Mouse (Mus musculus) erythroblast, embryonic 14.5 days (primary cell): ENCODE measurements around the gene Arhgef5. TPM values are rescaled to one million over a fixed set of nuclear protein-coding genes. Genes with fewer than 3 reads are reported as not detected.
"Not testable (repeated sequence)": the region's sequence is repeated elsewhere in the genome, so short reads cannot be mapped to it uniquely, and the experiment has no call there.

Experiments used
- H3K27me3 ChIP-seq: 2 replicates; pipeline ENCODE4 v1.6.1; 2012; ENCODE audit warnings: inconsistent platforms; ENCODE audit not compliant: control insufficient read depth
- H3K36me3 ChIP-seq: 2 replicates; pipeline ENCODE4 v1.6.1; 2012; ENCODE audit warnings: mild to moderate bottlenecking, inconsistent platforms; ENCODE audit not compliant: control insufficient read depth
- H3K4me1 ChIP-seq: 2 replicates; pipeline ENCODE4 v1.6.1; 2012; ENCODE audit warnings: inconsistent platforms; ENCODE audit not compliant: control insufficient read depth
- H3K4me3 ChIP-seq: replicated peaks from 2 replicates; pipeline ENCODE3; 2012; ENCODE audit warnings: moderate library complexity, mild to moderate bottlenecking, inconsistent platforms
- H3K9me3 ChIP-seq: 2 replicates; pipeline ENCODE4 v1.6.1; 2012; ENCODE audit warnings: low read length, inconsistent platforms, mixed read lengths; ENCODE audit not compliant: control insufficient read depth
- GATA1 ChIP-seq: IDR thresholded peaks from 2 replicates; pipeline ENCODE4 v1.6.1; 2012; ENCODE audit warnings: low read length, inconsistent platforms, mixed read lengths
- TAL1 ChIP-seq: IDR thresholded peaks from 3 replicates; pipeline ENCODE4 v1.6.1; 2012; ENCODE audit warnings: low read length, inconsistent platforms, mixed read lengths
- polyA plus RNA-seq: library from polyadenylated mRNA; stranded (reverse); fragments of >175 nt; gene quantifications from 2 replicates; pipeline ENCODE4 v1.2.3, GENCODE M21; 2012

The Arhgef5 gene
- polyA plus RNA-seq = 0.01 TPM in 1 of 2 replicates, not detected in the other

- TF ChIP-seq GATA1 (no peak), TAL1 (no peak)
- Histone ChIP-seq H3K9me3 (no peaks in the 10 kb centered on the region), H3K27me3 (peaks cover 32% of the 10 kb centered on the region), H3K4me1 (no peaks in the 10 kb centered on the region), H3K36me3 (no peaks in the 10 kb centered on the region), H3K4me3 (peak within 1 kb of the TSS; percentile 44)
Observed at GRCm38 (mm10) chr6:43265363-43266041, at the start of gene Arhgef5. Gene Arhgef5, plus strand, starts transcription at chr6:43265582.

- not testable (repeated sequence) for H3K4me1 ChIP-seq, H3K36me3 ChIP-seq, H3K9me3 ChIP-seq, H3K27me3 ChIP-seq, H3K4me3 ChIP-seq
Observed at GRCm38 (mm10) chr6:43231255-43231654, 34.1 kb upstream of the Arhgef5 start, which contains the start of gene Olfr47. Gene Olfr47, plus strand, starts transcription at chr6:43231529.

- Histone ChIP-seq H3K4me1 (no peaks in the 10 kb centered on the region), H3K9me3 (no peaks in the 10 kb centered on the region), H3K27me3 (no peaks in the 10 kb centered on the region), H3K4me3 (no peak overlapping the region), H3K36me3 (no peaks in the 10 kb centered on the region)
- TF ChIP-seq GATA1 (no peak), TAL1 (no peak)
Observed at GRCm38 (mm10) chr6:43242061-43242460, 23.3 kb upstream of the Arhgef5 start.

- TF ChIP-seq GATA1 (no peak), TAL1 (no peak)
- H3K36me3 ChIP-seq = no peaks in the 10 kb centered on the region
- no peak overlapping the region for H3K4me3 ChIP-seq
- no peaks in the 10 kb centered on the region for H3K27me3 ChIP-seq
- H3K4me1 ChIP-seq = no peaks in the 10 kb centered on the region
- H3K9me3 ChIP-seq = no peaks in the 10 kb centered on the region
Observed at GRCm38 (mm10) chr6:43247396-43247795, 18.0 kb upstream of the Arhgef5 start.

- no peaks in the 10 kb centered on the region for H3K9me3 ChIP-seq
- no peaks in the 10 kb centered on the region for H3K4me1 ChIP-seq
- no peak overlapping the region for H3K4me3 ChIP-seq
- no peak for TF ChIP-seq GATA1
- no peak for TF ChIP-seq TAL1
- no peaks in the 10 kb centered on the region for H3K36me3 ChIP-seq
- H3K27me3 ChIP-seq = no peaks in the 10 kb centered on the region
Observed at GRCm38 (mm10) chr6:43252994-43253393, 12.4 kb upstream of the Arhgef5 start.

GRCm38 (mm10) chr6:43254193-43254926 lies 11.0 kb upstream of the Arhgef5 start:
- Histone ChIP-seq H3K27me3 (no peaks in the 10 kb centered on the region), H3K9me3 (no peaks in the 10 kb centered on the region), H3K4me3 (no peak overlapping the region), H3K4me1 (no peaks in the 10 kb centered on the region), H3K36me3 (no peaks in the 10 kb centered on the region)
- TF ChIP-seq GATA1 (no peak), TAL1 (no peak)

GRCm38 (mm10) chr6:43260756-43261155 lies 4.6 kb upstream of the Arhgef5 start:
- no peaks in the 10 kb centered on the region for H3K4me1 ChIP-seq
- H3K27me3 ChIP-seq = peaks cover 16% of the 10 kb centered on the region
- TF ChIP-seq TAL1 (no peak), GATA1 (no peak)
- no peak overlapping the region for H3K4me3 ChIP-seq
- H3K36me3 ChIP-seq = no peaks in the 10 kb centered on the region
- H3K9me3 ChIP-seq = no peaks in the 10 kb centered on the region

GRCm38 (mm10) chr6:43266356-43266755 lies 974 bp downstream of the Arhgef5 start:
- Histone ChIP-seq H3K4me1 (no peaks in the 10 kb centered on the region), H3K4me3 (peak overlapping the region; percentile 44), H3K36me3 (no peaks in the 10 kb centered on the region), H3K27me3 (peaks cover 32% of the 10 kb centered on the region), H3K9me3 (no peaks in the 10 kb centered on the region)
- no peak for TF ChIP-seq TAL1
- TF ChIP-seq GATA1 = no peak

- no peaks in the 10 kb centered on the region for H3K9me3 ChIP-seq
- no peak for TF ChIP-seq TAL1
- TF ChIP-seq GATA1 = no peak
- H3K27me3 ChIP-seq = no peaks in the 10 kb centered on the region; the same call in 1 of the 2 replicates
- no peak overlapping the region for H3K4me3 ChIP-seq
- H3K36me3 ChIP-seq = no peaks in the 10 kb centered on the region; the same call in 1 of the 2 replicates
- no peaks in the 10 kb centered on the region for H3K4me1 ChIP-seq
Observed at GRCm38 (mm10) chr6:43272597-43272996, 7.2 kb downstream of the Arhgef5 start.
